Mouse (Mus musculus) cerebellum, adult 18-20 months (tissue): ENCODE data around the gene Etfdh.

Source experiments
- DNase-seq, 2 experiments: peaks; one replicate each; pipeline ENCODE4 v3.0.0; 2021

The Etfdh gene

GRCm38 (mm10) chr3:79629416-79629730 is at the start of gene Etfdh:
TSS of gene Etfdh (minus strand) at chr3:79629500.
- DNase-seq: peak; percentile 85 to 88

GRCm38 (mm10) chr3:79676411-79676810 is 47.1 kb upstream of the Etfdh start:
- DNase-seq: no peak

- no peak for DNase-seq
Measured at GRCm38 (mm10) chr3:79674641-79675040, 45.3 kb upstream of the Etfdh start.

- DNase-seq: peak; percentile 59 to 70
Measured at GRCm38 (mm10) chr3:79673082-79673481, 43.8 kb upstream of the Etfdh start.

DNA sequence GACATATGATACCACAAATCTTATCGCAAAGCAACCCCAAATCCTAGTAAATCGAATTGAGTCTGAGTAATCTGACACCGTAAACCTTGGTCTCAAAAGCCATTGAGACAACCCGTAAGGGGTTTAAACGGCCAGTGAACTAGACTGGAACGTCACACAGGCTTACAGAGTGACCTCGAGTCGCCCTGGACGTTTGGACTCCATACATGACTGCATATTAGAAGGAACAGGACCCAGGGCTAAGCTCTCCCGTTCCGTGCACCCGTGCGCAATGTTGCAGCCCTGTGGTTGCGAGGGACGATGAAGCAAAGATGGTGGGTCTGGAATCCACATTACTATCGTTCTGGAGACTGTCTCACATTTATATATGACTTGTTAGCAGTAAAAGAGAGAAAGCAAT is 42.9 kb upstream of the Etfdh start:
- DNase-seq: no peak

DNA sequence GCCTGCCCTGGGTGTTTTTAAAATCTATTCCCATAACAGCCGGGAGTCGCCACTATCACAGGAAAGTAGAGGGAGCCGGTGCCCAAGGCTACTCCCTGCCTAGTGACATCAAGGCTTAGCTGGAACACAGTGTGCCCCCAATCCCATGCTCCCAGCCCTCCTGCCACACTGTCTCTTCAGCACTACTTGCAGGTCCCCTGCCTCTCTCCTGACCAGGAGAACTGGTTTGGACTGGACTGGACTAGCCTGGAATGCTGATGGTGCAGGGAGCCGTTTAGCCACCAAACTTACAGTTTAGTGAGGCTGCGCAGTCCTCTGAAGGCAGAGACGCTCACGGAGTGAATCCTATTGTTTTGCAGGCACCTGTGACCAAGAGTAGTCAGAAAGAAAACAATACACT is 41.3 kb upstream of the Etfdh start:
- no peak for DNase-seq

GRCm38 (mm10) chr3:79664787-79665408 is 35.6 kb upstream of the Etfdh start:
- DNase-seq: peak; percentile 47 to 59

DNA sequence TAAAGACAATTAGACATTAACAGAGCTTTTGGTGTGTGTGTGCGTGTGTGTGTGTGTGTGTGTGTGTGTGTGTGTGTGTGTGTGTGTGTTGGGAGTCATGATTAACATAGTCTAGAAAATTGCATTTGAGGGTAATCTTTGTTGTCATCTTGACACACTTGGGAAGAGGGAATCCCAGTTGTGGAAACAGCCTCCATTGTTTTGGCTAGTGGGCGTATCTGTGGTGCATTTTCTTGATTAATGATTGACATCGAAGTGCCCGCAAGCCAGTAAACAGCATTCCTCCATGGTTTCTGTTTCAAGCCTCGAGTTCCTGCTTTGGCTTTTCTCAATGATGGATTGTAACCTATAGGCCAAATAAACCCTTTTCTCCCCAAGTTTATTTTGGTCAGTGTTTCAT is 27.4 kb upstream of the Etfdh start:
- DNase-seq: no peak

- DNase-seq: no peak
Measured at GRCm38 (mm10) chr3:79652129-79652528, 22.8 kb upstream of the Etfdh start.

DNA sequence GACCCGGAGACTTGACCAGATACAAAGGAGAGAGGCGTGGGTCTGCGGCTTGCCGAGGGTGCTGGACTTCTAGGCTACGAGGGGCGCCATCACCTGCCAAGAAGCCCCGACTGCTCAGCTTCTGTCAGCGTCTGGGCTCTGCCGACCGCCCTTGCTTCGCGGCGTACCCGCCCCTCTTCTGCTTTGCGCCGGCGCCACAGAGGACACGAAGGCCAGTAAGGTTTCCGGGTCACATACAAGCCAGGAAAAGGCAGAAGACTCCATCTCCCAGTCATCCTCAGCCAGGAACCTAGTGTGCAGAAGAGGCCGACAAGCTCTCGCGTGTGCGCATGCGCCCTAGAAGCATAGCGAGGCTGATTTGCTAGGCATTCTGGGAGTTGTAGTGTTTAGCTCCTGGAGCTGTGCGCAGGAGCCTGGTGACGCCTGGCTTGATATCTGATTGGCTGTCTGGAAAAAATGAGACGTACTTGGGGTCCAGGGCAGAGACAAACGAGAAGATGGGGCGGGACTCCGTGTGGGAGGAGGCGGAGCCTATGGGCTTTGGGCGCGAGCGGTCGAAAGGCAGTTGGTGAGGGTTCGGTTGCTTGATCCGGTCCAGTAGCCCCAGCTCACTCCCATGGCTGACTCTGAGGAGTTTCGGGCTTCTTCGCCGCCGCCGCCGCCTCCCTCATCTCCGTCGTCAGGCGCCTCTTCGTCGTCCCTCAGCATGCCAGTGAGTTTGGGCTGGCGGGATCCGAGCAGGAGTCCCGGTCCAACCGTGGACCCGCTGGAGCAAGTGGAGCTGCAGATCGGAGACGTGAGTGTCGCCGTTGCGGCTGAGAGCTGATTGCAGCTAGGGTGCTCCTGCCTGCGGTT is 512 bp downstream of the Etfdh start, which contains the start of gene 4930579G24Rik:
4930579G24Rik (plus strand) TSS at position 519 of the 855 bp plus-strand sequence.
- DNase-seq: peak; percentile 93 to 98

DNA sequence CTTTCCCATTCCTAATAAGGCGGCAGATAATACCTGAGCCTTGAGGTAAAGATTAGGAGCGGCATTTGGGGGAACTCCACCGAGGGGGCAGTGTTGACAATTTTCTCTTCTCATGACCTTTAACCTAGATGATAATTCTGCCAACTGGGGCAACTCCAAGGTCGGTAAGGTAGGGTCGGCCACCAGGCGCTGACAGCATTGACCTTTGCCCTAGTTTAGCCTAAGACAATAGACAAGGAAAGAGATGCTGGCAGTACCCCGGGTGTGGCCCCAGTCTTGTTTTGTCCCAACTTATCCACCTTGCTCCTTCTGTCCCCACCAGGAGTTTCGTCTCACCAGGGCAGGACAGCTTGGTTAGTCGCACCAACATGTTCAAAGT is 1.1 kb downstream of the Etfdh start:
- no peak for DNase-seq

GRCm38 (mm10) chr3:79627484-79628181 is 1.7 kb downstream of the Etfdh start:
- no peak for DNase-seq

GRCm38 (mm10) chr3:79609886-79610285 is 19.4 kb downstream of the Etfdh start:
- no peak for DNase-seq

DNA sequence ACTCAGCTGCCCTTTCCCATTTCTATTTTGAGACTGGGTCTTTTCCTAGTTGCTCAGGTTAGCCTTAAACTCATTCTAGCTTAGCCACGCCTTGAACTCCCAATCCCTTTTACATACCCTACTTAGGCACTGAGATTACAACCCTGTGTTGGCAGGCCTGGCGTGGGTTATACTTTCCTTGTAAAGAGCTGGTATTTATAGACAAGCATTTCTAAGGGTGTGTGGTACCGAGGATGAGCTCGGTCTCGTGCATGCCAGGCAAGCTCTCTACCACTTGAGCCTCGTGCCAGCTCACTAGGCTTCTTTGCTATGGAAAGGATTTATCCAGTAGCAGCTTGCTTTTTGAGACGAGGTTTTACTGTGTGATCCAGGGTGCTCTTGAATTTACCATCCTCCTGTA is 33.8 kb downstream of the Etfdh start:
- no peak for DNase-seq

DNA sequence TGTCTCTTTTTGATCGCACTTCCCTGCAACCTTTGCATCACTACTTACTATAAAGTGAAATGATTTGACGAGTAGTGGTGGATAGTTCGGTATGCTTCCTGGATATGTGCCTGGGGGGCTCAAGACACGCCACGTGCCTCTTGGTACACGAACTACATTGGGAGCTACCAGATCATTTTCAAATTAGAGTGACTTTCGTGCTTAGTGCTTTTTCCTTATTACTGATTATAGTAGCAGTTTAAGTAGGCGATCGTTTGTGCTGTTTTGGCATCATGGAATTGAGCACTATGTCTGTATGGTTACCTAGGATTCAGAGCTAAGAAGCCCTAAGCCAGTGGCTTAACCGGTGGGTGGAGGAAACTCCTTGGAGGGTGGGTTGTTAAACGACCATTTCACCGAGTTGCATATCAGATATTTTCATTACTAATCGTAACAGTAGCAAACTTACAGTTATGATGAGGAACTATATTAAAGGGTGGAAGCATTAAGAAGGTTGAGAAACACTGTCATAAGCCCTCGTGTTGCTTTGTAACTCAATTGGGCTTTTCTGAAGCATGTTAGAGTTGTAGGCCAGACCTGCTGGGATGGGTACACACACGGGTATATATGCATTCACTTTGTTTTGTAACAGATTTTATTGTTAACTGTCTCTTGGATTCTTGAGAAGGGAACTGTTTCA is 37.4 kb downstream of the Etfdh start:
- no peak for DNase-seq

DNA sequence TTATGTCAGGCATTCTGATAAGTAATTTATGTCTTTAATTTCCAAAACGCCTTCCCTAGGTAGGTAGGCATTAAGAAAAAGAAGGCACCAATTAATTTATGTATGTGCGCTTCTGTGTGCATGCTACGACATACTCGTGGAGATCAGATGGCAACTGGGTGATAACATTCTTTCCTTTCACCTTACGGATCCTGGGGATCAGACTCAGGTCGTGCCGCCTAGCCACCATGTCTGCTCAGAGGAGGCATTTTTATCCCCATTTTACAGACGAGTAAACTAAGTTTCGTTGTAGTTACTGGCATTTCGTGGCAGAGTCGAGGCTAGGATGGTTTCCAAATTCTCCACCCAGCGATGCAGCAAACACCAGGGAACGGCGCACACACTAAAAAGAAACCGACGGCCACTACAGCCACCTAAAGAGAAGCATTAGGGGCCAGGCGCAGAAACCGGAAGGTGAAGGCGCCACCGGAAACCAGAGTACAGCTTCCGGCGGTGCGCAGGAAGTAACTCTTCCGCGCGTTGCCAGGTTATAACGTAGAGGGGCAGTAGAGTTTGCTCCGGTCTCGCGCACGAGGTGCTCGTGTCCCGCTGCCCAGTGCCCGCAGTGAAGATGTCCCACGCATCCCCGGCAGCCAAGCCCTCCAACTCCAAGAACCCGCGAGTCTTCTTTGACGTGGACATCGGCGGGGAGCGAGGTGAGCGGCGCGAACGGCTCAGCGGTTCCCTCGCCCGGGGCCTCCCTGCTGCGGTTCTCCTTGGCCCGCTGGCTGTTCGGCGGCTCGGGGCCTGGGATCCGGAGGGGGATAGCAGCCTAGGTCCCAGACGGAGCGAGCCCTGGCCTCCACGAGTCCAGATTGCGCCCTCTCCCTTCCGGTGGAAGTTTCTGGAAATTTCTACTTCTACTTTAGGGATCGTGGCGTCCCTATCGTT is 38.2 kb downstream of the Etfdh start, which contains the start of gene Ppid:
Ppid (plus strand) TSS at position 480 of the 930 bp plus-strand sequence.
- DNase-seq: peak; percentile 78 to 81

DNA sequence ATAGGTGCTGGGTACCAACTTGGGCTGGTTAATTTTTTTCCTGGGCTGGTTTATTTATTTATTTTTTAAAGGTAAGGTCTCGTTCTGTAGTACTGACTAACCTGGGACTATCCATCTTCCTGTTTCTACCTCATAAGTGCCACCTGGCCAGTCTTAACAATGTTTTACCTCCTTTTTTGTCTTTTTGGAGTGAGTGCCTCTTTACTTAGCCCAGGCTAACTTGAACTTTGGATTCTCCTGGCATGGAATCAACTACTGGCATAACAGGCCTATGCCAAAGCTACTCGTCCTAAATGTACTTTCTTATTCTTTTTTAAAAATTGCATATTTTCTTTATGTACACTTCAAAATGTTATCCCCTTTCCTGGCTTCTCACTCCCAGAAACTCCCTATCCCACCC is 39.6 kb downstream of the Etfdh start:
- no peak for DNase-seq

GRCm38 (mm10) chr3:79586804-79587203 is 42.5 kb downstream of the Etfdh start:
- DNase-seq: peak; percentile 88 to 94

- no peak for DNase-seq
Measured at GRCm38 (mm10) chr3:79579891-79580575, 49.3 kb downstream of the Etfdh start.

GRCm38 (mm10) chr3:79578164-79578563 is 51.1 kb downstream of the Etfdh start:
- DNase-seq: no peak

GRCm38 (mm10) chr3:79577606-79578005 is 51.7 kb downstream of the Etfdh start:
- DNase-seq: no peak
